Mouse (Mus musculus) CD8-positive naive resting alpha-beta T cell, adult 2 months (primary cell): Measurements from ENCODE around the gene Cttnbp2nl.

Experiments used
- DNase-seq, 2 experiments: peaks; one replicate each; pipeline ENCODE4 v3.0.0; 2022; ENCODE audit warnings: low read depth in 2 of 2, low spot score in 2 of 2

Cttnbp2nl gene

DNA sequence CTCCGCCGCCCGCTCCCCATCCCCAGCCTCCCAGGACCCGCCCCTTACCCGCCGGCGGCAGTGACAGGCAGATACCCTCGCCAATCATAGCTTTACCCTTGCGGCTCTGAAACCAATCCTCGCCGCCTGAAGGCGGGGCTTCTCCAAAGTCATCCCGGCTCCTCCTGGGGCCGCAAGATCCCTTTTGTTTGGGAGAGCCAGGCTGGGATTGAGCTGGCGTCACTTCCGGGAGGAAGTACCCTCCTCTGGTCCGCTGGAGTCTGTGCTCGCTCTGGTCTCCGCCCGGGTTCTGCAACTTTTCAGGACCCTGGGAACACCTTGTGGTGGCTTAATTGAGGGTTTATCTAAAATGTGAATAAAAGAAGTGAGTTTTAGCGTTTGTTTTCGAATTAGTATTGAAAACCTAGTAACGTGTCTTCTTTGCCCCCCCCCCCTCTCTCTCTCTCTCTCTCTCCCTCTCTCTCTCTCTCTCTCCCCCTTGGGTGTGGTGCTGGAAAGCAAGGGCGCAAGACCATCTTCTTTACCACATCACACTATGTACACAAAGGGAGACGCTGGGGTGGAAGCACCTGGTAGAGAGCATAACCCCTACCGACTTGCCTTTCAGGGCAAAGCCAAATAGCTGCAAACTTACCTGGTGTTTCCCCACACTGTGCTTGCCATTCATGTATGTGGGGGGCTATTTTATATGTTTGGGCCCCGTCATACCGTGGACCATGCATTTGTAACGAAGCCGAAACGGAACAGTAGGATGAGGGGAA is at the start of gene Cttnbp2nl:
Cttnbp2nl (minus strand) TSS at position 210 of the 761 bp plus-strand sequence.
- peak; percentile 52 to 66 for DNase-seq

GRCm38 (mm10) chr3:105100270-105100589 is 47.3 kb upstream of the Cttnbp2nl start:
- no peak for DNase-seq

DNA sequence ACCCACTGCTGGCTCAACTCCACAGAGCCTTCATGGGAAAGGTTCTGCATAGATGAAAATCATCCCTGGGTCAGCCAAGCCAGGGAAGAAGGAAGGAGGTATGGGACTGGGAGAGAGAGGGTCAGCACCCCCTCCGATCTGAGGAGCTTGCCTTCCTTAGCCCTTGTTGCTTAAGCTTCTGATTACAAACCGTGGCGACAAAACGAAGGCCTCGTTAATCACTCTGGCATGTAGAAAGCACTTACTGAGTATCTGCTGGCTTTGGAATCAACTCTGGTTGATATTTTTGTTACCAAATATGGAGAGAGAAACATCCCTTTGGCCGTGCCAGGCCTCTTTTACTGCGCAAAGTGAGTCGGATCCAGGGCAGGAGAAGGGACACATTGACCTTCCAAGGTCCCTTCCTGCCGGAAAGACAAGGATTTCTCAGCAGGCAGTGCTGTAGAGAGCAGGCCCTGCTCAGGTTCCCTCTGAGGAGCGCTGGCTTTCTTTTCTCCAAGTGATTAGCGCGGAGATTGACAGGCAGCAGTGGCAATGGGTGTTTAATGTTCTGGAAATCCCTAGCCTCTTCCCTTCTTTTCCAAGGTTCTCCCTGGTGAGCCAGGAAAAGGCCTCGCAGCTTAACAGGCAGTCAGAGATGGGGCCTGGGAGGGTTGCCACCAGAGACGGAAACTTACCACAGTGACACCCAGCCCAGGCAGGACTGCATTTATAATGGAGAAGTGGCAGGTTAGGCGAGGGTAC is 46.8 kb upstream of the Cttnbp2nl start:
- no peak for DNase-seq

DNA sequence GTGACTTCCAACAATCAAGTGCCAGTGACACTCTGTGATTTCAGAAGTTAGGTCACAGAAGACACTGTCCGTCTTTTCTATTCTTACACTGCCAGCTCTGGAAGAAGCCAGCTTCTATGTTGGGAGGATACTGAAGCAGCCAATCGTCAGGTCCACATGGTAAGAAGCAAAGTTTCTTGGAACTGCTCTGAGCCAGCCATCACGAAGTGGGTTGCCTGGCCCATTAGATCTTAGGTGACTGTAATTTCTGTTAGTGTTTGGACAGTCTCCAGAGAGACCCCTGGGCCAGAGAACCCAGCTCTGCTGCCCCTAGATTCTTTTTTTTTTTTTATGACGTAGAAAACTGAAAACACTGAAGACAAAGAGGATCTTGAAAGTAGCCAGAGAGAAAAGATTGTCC is 44.6 kb upstream of the Cttnbp2nl start:
- DNase-seq, result no peak

DNA sequence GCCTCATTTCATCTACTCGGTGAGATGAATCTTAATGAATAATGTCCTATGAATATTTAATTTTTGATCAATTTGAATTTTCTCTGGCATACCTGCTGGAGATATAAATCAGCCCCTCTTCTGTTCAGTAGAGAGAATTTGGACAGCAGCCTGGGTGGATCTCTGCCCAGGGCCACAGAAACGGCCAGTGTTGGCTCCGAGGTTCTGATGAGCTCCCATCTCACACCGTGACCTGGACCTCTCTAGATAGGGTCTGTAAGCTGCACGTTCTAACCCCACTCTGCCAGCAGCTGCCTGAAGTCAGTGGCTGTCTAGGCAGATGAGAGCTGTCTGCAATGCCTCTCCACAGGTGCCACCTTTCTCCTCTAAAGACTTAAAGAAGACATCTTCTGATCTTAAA is 42.1 kb upstream of the Cttnbp2nl start:
- no peak for DNase-seq

GRCm38 (mm10) chr3:105094448-105094847 is 41.5 kb upstream of the Cttnbp2nl start:
- DNase-seq, result no peak

DNA sequence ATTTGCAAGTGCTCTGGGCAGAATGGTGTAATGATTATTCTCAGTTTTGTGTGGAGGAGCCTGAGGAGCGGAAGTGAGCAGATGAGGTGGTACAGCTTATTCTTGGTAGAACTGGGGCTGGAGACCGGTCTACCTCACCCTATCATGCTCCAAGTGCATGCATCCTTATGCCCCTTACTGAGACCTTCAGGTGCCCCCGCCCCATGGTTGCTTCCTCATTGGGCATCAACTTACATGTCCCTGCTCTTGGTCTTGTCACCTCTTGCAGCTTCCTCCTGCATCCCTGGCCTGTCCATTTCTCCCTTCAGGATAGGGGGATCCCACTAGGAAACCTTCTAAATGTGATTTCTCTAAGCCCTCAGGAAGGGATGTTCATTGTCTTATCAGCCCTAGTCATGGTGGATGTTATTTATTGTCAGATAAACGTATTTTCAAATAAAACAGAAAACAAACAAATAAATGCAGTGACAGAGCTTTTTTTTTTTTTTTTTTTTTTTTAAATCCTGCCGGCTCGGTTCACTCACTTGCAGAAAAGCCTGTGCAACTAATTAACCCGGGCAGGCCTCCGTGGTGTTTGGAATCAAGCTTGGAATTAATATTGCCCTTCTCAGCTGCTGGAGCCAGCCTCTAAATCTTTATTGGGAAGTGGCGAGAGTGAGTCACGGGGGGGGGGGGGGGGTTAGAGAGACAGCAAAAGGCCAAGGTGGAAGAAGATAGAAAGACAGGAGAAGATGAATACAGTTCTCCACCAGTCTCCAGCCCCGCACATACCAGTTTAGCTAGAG is 40.0 kb upstream of the Cttnbp2nl start:
- DNase-seq, result no peak

DNA sequence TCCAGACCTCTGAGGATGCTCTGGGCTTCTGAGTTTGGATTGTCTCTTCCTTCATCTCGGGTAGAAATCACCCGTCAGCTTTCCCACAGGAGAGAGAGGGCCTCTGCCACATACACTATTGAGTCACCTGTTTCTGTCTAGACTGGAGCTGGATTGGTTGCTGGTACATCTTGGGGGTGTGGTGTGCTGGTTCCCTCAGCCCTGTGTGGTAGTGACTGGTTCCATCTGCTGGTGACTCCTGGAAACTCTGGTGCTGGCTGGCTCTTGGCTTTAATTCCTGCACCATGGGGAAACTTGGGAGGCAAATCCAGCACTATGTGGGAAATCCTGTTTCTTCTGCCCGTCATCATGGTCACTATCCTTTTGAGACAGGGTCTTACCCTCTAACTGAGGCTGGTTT is 38.0 kb upstream of the Cttnbp2nl start:
- DNase-seq, result no peak

- DNase-seq, result no peak
Measured at GRCm38 (mm10) chr3:105090147-105090546, 37.2 kb upstream of the Cttnbp2nl start.

- no peak for DNase-seq
Measured at GRCm38 (mm10) chr3:105088638-105089037, 35.7 kb upstream of the Cttnbp2nl start.

DNA sequence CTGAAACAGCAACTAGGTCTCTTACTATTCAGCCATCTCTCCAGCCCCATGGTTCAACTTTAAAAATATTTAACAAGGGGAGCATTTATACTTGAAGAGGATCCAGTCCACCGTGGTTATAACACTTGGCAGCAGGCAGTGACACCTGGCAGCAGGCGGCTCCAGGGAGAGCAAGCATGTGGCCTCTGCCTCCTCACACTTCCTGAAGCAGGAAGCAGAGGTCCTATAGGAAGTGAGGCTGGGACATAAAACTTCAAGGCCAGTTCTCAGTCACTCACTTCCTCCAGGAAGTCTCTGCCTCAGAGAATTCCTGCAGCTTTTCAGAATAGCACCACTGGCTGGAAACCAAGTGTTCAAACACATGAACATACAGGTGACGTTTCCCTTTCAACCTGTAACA is 34.4 kb upstream of the Cttnbp2nl start:
- no peak for DNase-seq

- DNase-seq, result no peak
Measured at GRCm38 (mm10) chr3:105078231-105078826, 25.4 kb upstream of the Cttnbp2nl start.

- no peak for DNase-seq
Measured at GRCm38 (mm10) chr3:105075796-105076195, 22.9 kb upstream of the Cttnbp2nl start.

GRCm38 (mm10) chr3:105072536-105072935 is 19.6 kb upstream of the Cttnbp2nl start:
- no peak for DNase-seq

- DNase-seq, result no peak
Measured at GRCm38 (mm10) chr3:105071251-105071650, 18.3 kb upstream of the Cttnbp2nl start.

GRCm38 (mm10) chr3:105070553-105070952 is 17.6 kb upstream of the Cttnbp2nl start:
- DNase-seq, result no peak

DNA sequence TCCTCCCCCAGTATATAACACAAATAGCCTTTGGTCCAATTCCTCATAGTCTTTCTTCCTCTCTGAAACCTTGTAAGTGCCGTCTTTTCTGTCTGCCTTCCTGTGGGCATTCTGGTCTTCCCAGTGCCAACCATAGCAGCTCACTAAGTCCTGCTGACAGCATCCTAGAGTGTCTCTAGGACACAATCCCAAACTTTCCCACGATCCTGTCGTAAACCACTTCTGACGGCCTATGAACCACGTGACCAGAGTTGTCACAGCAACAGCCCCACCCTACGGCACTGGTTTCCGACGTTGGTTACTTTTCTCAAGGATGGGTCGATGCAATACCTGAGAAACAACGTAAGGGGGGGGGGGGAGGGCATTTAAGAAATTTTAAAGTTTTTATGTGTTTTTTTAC is 13.6 kb upstream of the Cttnbp2nl start, which contains the start of gene 4930564D02Rik:
4930564D02Rik (plus strand) TSS at position 301 of the 400 bp plus-strand sequence.
- no peak for DNase-seq

GRCm38 (mm10) chr3:105062676-105063075 is 9.7 kb upstream of the Cttnbp2nl start:
- no peak for DNase-seq

DNA sequence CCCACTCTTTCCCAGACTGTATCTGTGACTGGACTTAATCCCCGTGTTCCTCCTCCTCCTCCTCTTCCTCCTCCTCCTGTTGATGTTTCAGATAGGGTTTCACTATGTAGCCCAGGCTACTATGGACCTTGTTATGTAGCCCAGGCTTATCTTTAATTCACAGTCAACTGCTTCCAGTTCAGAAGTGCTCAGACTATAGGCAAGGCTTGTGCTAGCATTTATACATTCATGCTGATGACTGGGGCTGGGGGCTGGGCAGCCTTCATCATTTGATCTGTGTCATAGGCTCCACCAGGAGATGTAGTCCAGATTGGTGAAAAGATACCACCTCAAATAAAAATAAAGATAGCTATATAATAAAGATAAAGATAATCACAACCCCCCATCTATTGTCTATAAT is 9.0 kb upstream of the Cttnbp2nl start:
- no peak for DNase-seq

- no peak for DNase-seq
Measured at GRCm38 (mm10) chr3:105061496-105061895, 8.6 kb upstream of the Cttnbp2nl start.

DNA sequence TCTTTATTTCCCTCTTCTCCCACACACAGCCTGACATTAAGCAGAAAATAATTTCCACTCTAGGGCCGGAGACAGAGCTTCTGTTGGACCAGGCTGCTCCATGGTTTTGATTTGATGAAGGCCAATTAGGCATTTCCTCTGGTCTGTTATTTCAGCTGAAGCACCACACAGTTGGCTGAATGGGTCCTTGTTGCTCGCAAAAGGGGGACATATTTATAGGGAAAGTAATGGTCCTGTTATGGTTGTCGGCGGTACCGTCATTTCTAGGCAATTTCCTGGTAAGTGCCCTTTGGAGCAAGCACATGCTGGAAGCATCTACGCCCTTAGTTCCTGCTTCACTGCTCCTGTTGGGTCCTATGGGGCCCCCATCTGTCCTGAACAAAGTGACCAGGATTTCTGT is 8.0 kb upstream of the Cttnbp2nl start:
- no peak for DNase-seq
